Mouse (Mus musculus): ENCODE measurements around the gene Cacng8.

DNA sequence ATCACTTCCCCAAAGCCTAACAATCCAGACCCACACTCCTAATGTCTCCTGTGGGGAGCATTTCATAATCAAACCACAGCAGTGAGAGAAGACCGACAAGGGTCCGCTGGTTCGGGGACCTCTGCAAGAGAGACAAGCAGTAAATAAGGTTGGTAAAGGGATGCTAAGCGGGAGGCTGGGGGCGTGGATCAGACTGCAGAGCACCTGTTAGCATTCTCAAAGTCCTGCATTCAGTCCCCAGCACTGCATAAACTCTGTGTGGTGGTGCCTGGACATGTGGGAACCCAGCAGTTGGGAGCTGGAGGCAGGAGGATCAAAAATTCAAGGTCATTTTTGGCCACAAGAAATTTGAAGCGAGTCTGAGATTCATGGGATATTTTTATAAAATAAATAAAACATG lies 29.5 kb downstream of the Cacng8 start:
- TF ChIP-seq EP300 (IDR thresholded peaks at IDR 0.05; ENCODE audit: insufficient read depth, low read depth, low read length) = no peak
- TF ChIP-seq POLR2A (IDR thresholded peaks at IDR 0.05; ENCODE audit: insufficient read depth, low read depth, low read length) = no peak
